Mouse (Mus musculus): ENCODE results near the gene Isg20l2.

DNA sequence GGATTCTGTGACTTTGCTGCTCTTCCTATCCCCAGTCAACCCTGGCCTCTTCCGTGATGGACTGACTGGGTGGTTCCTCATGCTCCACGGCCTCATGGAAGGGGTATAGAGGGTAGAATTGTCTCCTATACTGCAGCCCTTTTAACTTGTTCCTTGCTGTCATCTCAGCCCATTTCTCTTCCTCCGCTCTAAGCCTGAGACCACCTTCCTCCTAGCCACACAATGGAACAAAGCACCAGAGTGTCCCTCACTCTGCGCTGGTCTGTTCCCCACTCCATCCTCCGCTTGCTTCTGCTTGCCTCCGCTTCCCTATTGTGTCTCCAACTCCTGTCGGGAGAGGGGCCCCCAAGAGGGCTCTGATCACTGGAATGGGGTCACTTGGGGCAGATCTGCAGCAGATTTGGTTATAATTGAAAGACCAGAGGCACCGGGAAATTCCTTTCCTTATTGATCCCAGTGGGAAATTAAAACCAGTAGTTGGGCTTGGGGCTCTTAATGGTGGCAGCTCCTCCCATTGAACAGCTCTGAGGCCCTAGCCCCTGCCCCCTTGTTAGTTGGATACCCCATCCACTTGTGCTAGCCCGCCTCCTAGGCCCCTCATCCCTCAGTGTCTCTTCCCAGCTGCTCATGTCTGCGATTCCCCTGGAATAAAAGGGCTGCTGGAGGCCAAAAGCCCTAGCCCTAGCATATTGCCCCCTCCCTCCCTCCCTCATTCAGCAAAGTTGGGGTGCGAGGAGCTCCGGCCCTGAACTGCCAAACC lies 15.8 kb downstream of the Isg20l2 start:
- TF ChIP-seq CTCF (conservative IDR thresholded peaks at IDR 0.05; ENCODE audit: insufficient read depth, insufficient read length, low read depth, low read length) (no peak), POLR2A (IDR thresholded peaks at IDR 0.05; ENCODE audit: low read depth, low read length) (no peak)
